Mouse (Mus musculus): Measurements from ENCODE around the gene Rsph6a. TPM values are rescaled to one million over a fixed set of nuclear protein-coding genes. Genes with fewer than 3 reads are reported as not detected.

Gene Rsph6a
- polyA plus RNA-seq, 2 experiments = not detected

DNA sequence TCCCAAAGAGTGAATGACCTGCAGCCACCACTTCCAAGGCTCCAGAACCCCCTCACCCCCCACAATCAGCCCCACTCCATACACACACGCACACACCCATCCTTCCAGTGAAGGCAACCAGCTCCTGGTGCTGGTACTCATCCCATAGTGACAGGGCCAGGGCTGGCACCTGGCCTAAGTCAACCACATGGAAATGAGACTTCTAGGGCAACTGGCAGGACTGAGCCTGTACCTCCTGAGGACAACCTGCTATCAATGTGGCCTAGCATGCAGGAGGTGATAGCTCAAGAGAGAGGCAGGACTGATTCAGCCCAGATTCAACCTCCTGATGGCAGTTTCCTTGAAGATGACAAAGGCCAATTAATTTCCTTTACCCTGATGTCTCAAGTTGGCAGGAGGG, 45.8 kb downstream of the Rsph6a start:
- no peaks in the 10 kb centered on the region for H3K36me3 ChIP-seq (replicated peaks; ENCODE audit: control insufficient read depth, insufficient read depth, low read depth)
- no peak overlapping the region for H3K4me3 ChIP-seq (ENCODE audit: insufficient read depth in 1 of 2, low read depth in 2 of 2, low read length in 2 of 2)
- H3K4me2 ChIP-seq (ENCODE audit: low read depth) = no peak overlapping the region
- no peak overlapping the region for H3K27ac ChIP-seq
- WGBS (ENCODE audit: insufficient replicate concordance) = 43% methylated on average over 1 of the region's 1 CpGs
- no peak for ATAC-seq (ENCODE audit: insufficient read depth)
- TF ChIP-seq EP300 (IDR thresholded peaks at IDR 0.05; ENCODE audit: low read depth) (no peak), CTCF (IDR thresholded peaks at IDR 0.05; ENCODE audit: low read depth) (no peak)
- no peak overlapping the region for H3K9ac ChIP-seq (replicated peaks)
- H3K4me1 ChIP-seq (replicated peaks; ENCODE audit: control insufficient read depth in 2 of 2, insufficient read depth in 2 of 2, low read length in 1 of 2) = peaks cover 0 to 8% of the 10 kb centered on the region in 2 experiments; a peak in 1 of 4 replicates
- H3K9me3 ChIP-seq (ENCODE audit: control insufficient read depth, low read length) = no peaks in the 10 kb centered on the region
- no peak for DNase-seq (ENCODE audit: low read depth in 3 of 3, low spot score in 3 of 3)
- peaks cover 17% of the 10 kb centered on the region for H3K27me3 ChIP-seq (ENCODE audit: control insufficient read depth, insufficient read depth, low read length)

DNA sequence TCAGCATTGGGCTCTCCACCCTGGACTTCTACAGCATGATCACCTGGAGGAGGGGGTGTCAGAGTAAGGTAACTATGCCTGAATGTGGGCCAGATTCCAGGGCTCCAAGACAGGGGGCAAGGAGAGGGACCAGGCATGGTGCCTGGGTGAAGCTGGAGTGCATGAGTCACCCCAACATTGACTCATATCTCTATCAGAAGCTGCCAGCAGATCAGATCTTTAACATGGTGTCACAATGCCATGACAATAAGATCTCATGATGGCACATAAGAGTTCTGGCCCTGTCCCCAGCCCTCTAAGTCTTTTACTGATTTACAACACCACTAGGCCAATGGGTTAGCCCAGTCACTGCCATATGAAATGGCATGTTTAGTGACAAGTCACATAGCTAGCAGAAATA, 49.3 kb downstream of the Rsph6a start:
- Histone ChIP-seq H3K27ac (no peak overlapping the region), H3K9me3 (ENCODE audit: control insufficient read depth, low read length) (no peaks in the 10 kb centered on the region), H3K9ac (replicated peaks) (no peak overlapping the region), H3K4me3 (ENCODE audit: insufficient read depth in 1 of 2, low read depth in 2 of 2, low read length in 2 of 2) (no peak overlapping the region), H3K4me1 (replicated peaks; ENCODE audit: control insufficient read depth in 2 of 2, insufficient read depth in 2 of 2, low read length in 1 of 2) (no peaks in the 10 kb centered on the region), H3K4me2 (ENCODE audit: low read depth) (no peak overlapping the region), H3K36me3 (replicated peaks; ENCODE audit: control insufficient read depth, insufficient read depth, low read depth) (no peaks in the 10 kb centered on the region), H3K27me3 (ENCODE audit: control insufficient read depth, insufficient read depth, low read length) (no peaks in the 10 kb centered on the region)
- TF ChIP-seq CTCF (IDR thresholded peaks at IDR 0.05; ENCODE audit: low read depth) = no peak
- TF ChIP-seq EP300 (IDR thresholded peaks at IDR 0.05; ENCODE audit: low read depth) = no peak
- DNase-seq (ENCODE audit: low read depth in 3 of 3, low spot score in 3 of 3) (no peak), ATAC-seq (ENCODE audit: insufficient read depth) (no peak)

DNA sequence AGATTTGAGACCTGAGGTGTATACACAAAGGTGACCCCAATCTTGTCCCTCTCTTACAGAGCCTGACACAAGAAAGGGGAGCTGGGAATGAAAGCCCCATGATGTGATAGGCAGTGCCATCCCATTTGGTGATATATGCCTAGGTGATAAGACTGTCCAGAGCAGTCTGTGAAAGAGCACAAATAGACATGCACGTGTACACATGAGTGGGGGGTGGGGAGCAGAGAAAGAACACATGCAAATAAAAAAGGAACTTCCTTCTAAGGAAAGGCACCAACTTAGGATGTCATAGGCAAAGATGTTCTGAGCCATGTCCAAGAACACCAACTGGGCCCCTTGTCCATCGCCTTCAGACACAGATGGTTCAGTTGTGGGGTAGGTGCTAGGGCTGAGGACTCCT, 50.0 kb downstream of the Rsph6a start:
- Histone ChIP-seq H3K4me3 (ENCODE audit: insufficient read depth in 1 of 2, low read depth in 2 of 2, low read length in 2 of 2) (no peak overlapping the region), H3K9ac (replicated peaks) (no peak overlapping the region), H3K9me3 (ENCODE audit: control insufficient read depth, low read length) (no peaks in the 10 kb centered on the region), H3K27me3 (ENCODE audit: control insufficient read depth, insufficient read depth, low read length) (no peaks in the 10 kb centered on the region), H3K27ac (no peak overlapping the region), H3K36me3 (replicated peaks; ENCODE audit: control insufficient read depth, insufficient read depth, low read depth) (no peaks in the 10 kb centered on the region), H3K4me2 (ENCODE audit: low read depth) (no peak overlapping the region), H3K4me1 (replicated peaks; ENCODE audit: control insufficient read depth in 2 of 2, insufficient read depth in 2 of 2, low read length in 1 of 2) (no peaks in the 10 kb centered on the region)
- TF ChIP-seq EP300 (IDR thresholded peaks at IDR 0.05; ENCODE audit: low read depth) (no peak), CTCF (IDR thresholded peaks at IDR 0.05; ENCODE audit: low read depth) (no peak)
- ATAC-seq (ENCODE audit: insufficient read depth) (no peak), DNase-seq (ENCODE audit: low read depth in 3 of 3, low spot score in 3 of 3) (no peak)
- WGBS (ENCODE audit: insufficient replicate concordance) = 52% methylated on average over 2 of the region's 2 CpGs

DNA sequence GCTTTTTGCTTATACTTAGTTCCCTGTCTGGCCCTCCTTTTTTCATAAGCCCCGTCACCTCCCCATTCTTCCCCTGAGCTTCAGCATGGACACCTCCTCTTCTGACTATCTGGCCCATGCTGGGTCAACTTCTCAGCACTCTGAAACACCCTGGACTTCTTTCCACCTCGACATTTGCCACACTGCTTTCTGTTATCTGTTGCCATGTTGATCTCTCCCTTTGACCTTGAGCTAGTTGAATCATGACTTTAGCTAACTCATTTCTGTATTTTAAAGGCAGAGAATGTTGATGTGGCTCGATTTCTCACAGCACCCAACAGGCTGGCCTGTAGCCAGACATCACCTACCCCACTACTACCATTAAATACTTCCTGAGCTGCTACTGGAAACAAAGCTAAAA, 52.9 kb downstream of the Rsph6a start:
- TF ChIP-seq CTCF (IDR thresholded peaks at IDR 0.05; ENCODE audit: low read depth) (no peak), EP300 (IDR thresholded peaks at IDR 0.05; ENCODE audit: low read depth) (no peak)
- Histone ChIP-seq H3K4me3 (ENCODE audit: insufficient read depth in 1 of 2, low read depth in 2 of 2, low read length in 2 of 2) (no peak overlapping the region), H3K27me3 (ENCODE audit: control insufficient read depth, insufficient read depth, low read length) (no peaks in the 10 kb centered on the region), H3K9me3 (ENCODE audit: control insufficient read depth, low read length) (no peaks in the 10 kb centered on the region), H3K4me2 (ENCODE audit: low read depth) (no peak overlapping the region), H3K9ac (replicated peaks) (no peak overlapping the region), H3K27ac (no peak overlapping the region), H3K36me3 (replicated peaks; ENCODE audit: control insufficient read depth, insufficient read depth, low read depth) (no peaks in the 10 kb centered on the region), H3K4me1 (replicated peaks; ENCODE audit: control insufficient read depth in 2 of 2, insufficient read depth in 2 of 2, low read length in 1 of 2) (no peaks in the 10 kb centered on the region)
- WGBS (ENCODE audit: insufficient replicate concordance) = 27% methylated on average over 3 of the region's 3 CpGs
- ATAC-seq (ENCODE audit: insufficient read depth) (no peak), DNase-seq (ENCODE audit: low read depth in 3 of 3, low spot score in 3 of 3) (no peak)

DNA sequence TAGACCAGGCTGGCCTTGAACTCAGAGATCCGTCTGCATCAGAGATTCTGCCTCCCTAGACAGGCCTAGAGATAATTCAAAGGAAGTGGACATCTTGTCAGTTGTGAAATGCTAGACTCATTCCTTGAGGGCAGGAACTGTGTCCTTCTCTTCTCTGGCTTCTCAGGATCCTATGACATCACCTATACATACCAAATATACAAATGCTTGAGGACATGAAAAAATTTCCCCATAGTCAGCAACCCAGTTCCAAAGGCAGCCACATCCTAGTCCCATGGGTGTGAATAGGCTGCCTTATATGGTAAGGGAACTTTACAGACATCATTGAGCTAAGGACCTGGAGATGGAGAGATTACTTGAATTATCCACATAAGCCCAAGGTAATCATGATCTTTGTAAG, 55.1 kb downstream of the Rsph6a start:
- DNase-seq (ENCODE audit: low read depth in 3 of 3, low spot score in 3 of 3) (no peak), ATAC-seq (ENCODE audit: insufficient read depth) (no peak)
- WGBS (ENCODE audit: insufficient replicate concordance) = 66% methylated on average over 1 of the region's 1 CpGs
- Histone ChIP-seq H3K9me3 (ENCODE audit: control insufficient read depth, low read length) (no peaks in the 10 kb centered on the region), H3K4me3 (ENCODE audit: insufficient read depth in 1 of 2, low read depth in 2 of 2, low read length in 2 of 2) (no peak overlapping the region), H3K4me2 (ENCODE audit: low read depth) (no peak overlapping the region), H3K4me1 (replicated peaks; ENCODE audit: control insufficient read depth in 2 of 2, insufficient read depth in 2 of 2, low read length in 1 of 2) (no peaks in the 10 kb centered on the region), H3K27ac (no peak overlapping the region), H3K36me3 (replicated peaks; ENCODE audit: control insufficient read depth, insufficient read depth, low read depth) (no peaks in the 10 kb centered on the region), H3K9ac (replicated peaks) (no peak overlapping the region), H3K27me3 (ENCODE audit: control insufficient read depth, insufficient read depth, low read length) (no peaks in the 10 kb centered on the region)
- TF ChIP-seq CTCF (IDR thresholded peaks at IDR 0.05; ENCODE audit: low read depth) = no peak
- TF ChIP-seq EP300 (IDR thresholded peaks at IDR 0.05; ENCODE audit: low read depth) = no peak
